Mouse (Mus musculus): ENCODE measurements around the gene H2al3.

Gene H2al3

DNA sequence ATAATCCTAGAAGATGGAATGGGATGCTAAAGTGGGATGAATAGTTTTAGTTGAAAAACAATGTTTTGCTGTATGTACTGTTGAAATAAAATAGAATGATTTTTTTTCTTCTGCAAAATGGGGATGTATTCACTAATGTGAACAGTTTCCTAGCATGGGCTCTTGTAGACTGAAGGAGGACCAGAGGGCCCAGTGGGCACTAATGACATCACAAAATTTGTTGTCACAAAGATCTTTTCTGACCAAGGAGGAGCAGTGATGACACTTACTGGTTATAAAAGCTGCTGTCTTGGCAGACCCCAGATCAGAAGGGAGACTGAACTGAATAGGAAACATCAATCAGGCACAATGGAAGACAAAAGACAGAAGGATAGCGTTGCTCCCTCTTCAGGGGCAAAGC lies at the start of gene H2al3:
Gene H2al3 (plus strand): TSS at position 301 of the 400 bp plus-strand sequence.
- no peak for DNase-seq (ENCODE audit: low read depth, low spot score)

DNA sequence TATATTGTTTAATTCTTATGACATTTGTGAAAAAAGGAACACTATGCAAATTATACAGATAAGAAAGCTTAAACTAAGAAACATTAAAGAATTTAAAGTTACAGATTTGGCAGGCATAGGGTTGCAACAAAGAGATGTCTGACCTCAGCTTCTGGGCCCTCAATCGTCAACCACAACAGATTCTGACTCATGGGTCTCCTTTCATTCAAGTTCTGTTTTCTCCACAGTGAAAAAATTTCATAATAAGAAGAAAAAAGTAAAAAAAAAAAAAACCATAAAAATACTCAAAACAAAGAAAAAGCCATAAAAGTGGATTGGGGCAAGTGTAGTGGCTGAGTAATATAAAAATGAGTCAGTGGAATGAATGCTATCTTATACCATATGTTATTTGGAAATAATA lies 39.4 kb upstream of the H2al3 start:
- no peak for DNase-seq (ENCODE audit: low read depth, low spot score)

DNA sequence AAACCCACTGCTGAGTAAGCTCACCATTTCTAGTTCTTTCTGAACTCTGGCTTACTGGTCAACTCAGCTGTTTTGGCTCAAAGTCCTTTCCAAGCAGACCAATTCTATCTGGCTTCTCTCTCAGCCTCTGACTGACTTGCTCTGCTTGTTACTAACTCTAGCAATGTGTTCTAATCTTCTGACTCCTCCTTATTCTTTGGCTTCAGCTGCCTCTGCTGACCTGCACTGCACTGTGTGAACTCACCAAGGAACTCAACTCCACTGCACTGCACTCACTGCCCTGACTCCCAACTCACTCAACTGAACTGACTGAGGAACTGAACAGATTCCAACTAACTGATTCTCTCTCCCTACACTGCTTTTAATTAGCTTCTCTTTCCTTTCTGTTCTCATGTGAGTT lies 37.0 kb upstream of the H2al3 start:
- no peak for DNase-seq (ENCODE audit: low read depth, low spot score)

DNA sequence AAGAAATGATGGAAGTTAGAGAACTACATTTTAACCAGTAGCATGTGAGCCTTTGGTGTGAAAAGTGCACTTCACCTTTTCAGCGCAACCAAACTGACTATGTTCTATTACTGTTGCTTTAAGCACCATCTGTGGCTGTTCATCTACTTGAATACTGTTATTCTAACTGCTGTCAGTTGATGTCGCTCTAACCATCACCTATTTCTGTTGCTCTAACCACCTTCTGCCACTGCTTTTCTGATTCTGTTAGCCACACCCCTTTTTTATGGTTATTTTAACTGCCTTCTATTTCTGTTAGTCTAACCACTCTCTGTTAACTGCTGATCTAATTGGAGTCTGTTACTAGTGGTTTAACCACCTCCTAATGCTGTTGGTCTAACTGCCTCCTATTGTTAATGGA lies 14.7 kb upstream of the H2al3 start:
- DNase-seq (ENCODE audit: low read depth, low spot score), result no peak

DNA sequence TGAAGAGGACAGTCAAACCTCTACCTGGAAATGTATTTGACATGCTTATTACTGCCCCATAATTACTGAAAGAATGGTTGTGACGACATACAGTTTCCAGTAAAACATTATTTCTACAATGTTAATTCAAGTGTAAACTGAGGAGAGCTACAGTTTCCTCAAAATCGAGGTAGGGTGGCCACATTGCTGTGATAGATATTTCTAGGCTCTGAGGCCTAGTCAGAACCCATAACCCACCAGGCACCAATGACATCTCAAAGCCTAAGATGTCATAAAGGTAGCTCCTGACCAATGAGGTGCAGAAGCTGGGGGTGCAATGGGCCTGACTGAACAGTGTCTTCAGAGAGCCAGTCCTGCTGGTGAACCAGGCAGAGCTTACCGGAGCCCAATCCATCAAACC lies 2.9 kb upstream of the H2al3 start, which contains the start of gene Hypm:
Gene Hypm (plus strand): TSS at position 301 of the 400 bp plus-strand sequence.
- DNase-seq (ENCODE audit: low read depth, low spot score), result no peak

DNA sequence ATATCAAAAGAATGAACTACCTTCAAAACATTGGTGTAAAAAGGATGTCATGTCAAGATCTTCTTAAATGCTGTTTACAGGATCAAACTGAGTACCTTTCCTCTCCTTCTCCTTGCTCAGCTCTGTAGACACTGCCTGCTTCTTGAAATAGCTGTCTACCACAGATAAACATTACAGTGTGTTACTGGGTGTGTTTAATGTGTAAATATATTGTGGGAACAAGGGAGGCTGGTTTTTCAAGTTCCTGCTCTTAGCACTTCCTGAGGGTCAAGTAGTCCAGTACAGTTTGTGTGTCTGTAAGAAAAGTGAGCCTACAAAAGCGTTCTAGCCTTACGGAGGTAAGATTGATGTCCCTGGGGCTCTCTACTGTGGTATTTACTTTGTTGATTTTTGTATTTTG lies 12.4 kb downstream of the H2al3 start:
- DNase-seq (ENCODE audit: low read depth, low spot score), result no peak

DNA sequence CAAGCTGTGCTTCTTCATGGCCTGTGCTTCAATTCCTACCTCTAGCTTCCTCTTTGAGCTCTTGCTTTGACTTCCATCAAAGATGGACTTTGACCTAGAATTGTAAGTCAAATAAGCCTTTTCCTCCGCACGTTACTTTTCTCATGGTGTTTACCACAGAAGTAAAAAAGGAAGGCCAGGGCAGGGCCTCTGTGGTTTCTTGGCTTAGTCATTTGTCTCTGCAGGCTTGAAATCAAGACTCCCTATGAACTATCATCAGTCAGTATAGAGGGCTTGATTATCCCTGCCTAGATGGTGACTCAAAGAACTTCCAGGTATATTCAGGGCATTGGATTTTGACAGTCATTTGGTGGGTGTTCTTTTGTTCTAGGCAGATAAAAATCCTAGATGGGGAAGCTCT lies 26.0 kb downstream of the H2al3 start:
- no peak for DNase-seq (ENCODE audit: low read depth, low spot score)

DNA sequence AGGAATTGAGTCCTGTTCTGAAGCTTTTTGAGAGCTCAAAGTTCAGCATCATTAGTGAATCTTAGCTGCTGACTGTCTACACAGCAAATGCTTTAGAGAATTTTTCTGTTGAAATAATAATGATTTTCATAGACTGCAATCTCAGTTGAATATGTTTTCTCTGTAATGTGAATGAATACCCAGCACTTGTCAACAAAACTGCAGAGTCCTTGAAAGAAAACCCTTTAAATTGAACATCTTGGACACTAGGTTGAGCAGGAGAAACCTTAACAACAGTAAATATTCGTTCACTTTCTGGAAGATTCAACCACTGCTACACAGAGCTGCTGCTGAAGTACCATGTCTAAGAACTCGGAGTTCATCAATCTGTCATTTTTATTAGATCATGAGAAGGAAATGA lies 35.8 kb downstream of the H2al3 start, which contains the start of gene Sytl5:
Gene Sytl5 (plus strand): TSS at position 301 of the 400 bp plus-strand sequence.
- DNase-seq (ENCODE audit: low read depth, low spot score), result no peak
